Mouse (Mus musculus) left cerebral cortex, postnatal 10 days (tissue): ENCODE results near the gene Agap1. TPM values are rescaled to one million over a fixed set of nuclear protein-coding genes. Genes with fewer than 3 reads are reported as not detected.

Source experiments
- DNase-seq, 2 experiments: peaks; one replicate each; pipeline ENCODE4 v3.0.0; 2021 to 2022; ENCODE audit warnings: low spot score in 2 of 2, mixed read lengths in 1 of 2; ENCODE audit errors: extremely low spot score in 1 of 2
- intact Hi-C: fragments of 180-260 bp; cut with DNase I; formaldehyde crosslinking; loops from one replicate; pipeline ENCODE4 v1.15.1; 2025
- total RNA-seq, 2 experiments: library from RNA; stranded (reverse); gene quantifications; 2 replicates each; pipeline ENCODE4 v1.2.3; 2021

Agap1 gene
- total RNA-seq, 2 experiments from 2014 or later: 300 to 303 TPM

DNA sequence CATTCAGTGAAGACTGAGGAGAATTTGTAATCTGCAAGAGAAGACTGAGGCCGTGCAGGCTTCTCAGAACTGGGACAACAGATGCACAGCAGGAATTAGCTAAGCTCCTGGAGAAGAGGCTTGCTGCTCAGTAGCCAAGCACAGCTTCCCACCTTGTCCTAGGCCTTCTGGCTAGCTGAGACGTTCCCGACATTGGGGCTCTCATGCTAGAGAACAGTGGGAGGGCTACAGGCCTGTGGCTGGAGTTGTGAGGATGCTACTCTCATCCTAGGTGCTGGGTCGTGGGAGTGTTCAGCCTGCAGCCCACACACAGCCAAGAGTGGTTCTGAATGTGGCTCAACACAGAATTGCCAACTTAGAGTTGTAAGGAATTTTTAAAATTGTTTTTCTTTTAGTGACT, 133.5 kb downstream of the Agap1 start:
- intact Hi-C loops: no loop called here
- no peak for DNase-seq

DNA sequence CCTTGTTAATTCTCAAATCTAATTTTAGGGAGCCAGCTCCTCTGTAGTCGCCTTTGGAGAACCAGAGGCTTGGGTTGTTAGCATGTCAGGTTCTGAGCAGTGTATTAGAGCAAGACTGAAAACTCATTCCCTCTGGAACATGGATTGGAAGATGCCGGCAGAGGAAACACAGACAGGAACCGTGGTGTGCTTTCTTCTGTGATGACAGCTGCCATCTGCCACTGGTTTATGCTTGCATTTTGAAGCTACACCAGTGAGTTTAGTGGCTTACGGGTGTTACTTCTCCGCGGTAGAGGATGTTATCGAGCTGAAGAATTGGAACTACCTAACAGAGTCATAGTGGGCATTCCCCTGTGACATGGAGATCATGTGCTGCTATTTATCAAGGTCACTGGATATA, 136.4 kb downstream of the Agap1 start:
- DNase-seq: no peak

DNA sequence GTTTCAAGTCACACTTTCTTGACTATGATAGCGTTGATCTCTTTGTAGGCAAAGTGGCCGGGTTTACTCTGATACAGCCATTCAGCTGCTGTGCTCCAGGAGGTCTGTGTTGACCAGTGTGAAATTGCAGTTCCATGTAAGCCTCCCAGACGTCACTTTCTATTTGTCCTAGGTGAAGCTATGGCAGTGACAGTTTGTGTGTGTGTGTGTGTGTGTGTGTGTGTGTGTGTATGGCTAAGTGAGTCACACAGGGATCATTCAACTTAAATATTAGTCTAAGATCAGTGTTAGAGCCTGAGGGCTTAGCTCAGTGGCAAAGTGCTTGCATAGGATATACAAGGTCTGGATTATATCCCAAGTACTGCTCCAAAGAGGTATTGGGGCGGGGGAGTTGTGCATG, 138.6 kb downstream of the Agap1 start:
- intact Hi-C loops: no loop called here
- DNase-seq: no peak

More for the DNA sequence above, 136.4 kb downstream of the Agap1 start:
- intact Hi-C loops: no loop called here

DNA sequence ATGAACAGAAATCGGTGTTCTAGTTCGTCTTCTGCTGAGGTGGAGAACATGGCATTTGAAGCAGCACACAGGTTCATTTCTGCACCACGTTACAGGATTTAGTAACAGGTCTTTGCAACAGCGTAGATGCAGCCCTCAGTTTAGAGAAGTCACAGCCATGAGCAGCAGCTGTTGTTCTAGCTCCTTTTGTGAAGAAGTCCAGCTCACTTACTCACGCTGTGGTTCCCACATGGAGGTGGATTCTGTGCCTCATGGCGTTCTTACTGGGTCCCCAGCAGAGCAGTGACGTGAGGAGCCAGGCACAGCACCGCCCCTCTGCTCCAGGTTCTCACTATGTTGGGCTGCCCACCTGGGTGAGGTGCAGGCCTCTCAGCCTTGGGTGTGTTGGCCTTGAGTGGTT, 140.4 kb downstream of the Agap1 start:
- intact Hi-C loops: no loop called here

DNA sequence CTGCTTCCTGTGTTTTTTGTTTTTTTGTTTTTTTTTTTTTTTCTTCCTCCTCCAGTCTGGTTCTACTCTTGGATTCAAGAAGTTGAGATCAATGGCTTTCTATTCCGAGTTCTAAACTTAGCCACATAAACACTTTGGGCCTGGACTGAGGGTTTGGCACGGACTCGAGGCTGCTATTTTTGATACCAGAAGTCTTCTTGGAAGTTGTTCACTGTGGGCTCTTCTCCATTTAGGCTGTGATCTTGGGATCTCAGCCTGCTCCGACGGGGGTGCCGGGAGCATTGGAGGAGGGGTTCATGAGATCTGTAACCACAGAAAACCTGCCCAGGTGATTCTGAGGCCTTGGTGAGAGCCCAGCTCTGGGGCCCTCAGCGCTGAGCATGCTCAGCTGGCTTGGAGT, 140.8 kb downstream of the Agap1 start:
- no peak for DNase-seq
- intact Hi-C loops: no loop called here

More for the DNA sequence above, 140.4 kb downstream of the Agap1 start:
- no peak for DNase-seq

GRCm38 (mm10) chr1:89596223-89596622, 141.6 kb downstream of the Agap1 start:
- intact Hi-C loops: no loop called here
- DNase-seq: no peak

DNA sequence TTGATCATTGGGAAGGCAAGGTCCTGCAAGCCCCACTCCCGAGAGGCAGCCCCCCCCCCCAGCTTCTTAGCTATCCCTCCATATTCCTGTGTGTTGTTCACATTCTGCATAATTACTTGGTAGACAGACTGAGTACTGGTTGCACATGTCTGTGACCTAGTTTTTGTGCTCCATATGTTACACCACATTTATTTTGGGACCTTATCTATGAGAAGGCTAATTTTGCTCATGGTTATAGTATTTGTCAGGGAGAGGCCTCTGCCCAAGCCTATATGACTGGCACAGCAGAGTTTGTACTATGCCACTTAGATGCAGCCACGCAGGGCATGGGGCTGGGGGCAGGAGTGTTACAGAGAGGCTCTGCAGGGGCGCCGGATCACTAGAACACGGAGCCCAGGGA, 144.3 kb downstream of the Agap1 start:
- intact Hi-C loops: no loop called here

DNA sequence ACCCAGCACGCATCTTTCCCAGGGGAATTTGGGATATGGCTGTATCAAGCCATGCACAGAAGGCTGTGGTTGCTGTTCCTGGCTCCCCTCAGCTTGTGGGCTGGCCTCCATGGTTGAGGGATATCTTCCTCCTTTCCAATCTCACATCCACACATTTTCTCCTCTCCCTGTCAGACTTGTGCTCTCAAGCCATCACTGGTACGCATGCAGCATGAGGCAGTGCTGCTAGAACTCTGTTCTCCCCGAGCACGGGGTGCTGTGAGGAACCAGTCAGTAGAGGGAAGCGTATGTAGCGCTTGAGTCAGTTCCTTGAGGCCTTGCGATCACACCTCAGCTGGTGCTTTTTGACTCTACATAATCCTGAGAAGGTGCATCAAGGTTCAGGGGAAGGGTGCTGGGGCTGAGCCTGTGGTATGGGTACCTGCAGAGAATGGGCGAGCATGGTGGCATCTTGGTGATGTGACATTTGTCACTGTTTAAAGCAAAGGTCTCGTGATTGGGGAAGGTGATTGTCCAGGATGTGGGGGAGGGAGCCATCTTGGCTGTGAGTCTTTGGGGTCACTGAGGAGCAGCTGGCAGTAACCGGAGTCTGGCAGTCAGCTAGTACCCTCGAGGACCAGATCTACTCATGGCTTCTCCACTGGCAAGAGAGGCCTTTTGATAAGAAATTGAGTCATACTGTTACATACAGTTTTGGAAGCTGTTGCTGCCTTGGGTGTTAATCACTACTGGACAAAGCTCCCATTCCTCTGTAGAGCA, 145.6 kb downstream of the Agap1 start:
- DNase-seq: no peak
- intact Hi-C loops: no loop called here

More for the DNA sequence above, 144.3 kb downstream of the Agap1 start:
- no peak for DNase-seq

DNA sequence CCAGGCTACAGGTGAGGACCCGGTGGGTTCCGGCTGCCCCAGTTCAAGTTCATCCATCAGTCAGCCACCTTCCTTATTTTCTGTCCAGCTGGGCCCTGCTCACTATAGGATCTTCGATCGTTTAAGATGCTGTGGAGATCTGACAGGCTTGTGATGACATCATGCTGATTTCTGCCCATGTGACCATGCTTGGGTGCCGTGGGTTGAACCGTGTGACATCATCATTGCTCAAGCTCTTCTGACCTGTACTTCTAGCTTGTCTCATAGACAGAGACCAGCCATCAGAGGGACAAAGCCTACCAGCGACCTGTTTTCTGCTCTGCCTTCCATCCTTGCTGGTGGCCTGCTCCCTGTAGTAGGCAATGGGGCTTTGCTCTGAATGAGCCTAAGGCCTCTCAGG, 146.7 kb downstream of the Agap1 start:
- DNase-seq: no peak
- intact Hi-C loops: no loop called here

DNA sequence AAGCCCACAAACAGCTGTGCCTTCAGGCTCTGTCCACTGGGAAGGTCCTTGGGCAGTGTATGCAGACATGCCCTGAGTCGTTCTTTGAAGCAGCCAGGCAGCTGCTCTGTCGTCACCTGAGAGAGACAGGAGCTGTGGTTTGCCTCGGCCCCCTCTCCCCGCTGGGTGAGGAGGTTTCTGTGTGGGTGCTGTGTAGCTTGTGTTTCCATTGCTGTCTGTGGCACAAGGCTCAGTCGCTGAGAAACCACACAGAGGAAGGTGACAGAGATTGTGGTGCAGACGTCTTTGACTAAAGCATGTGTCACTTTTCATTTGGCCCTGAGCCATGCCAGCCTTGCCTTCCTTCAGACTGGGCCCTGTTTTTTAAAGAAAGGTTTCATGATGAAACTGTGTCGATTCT, 148.3 kb downstream of the Agap1 start:
- intact Hi-C loops: no loop called here
- DNase-seq: no peak

DNA sequence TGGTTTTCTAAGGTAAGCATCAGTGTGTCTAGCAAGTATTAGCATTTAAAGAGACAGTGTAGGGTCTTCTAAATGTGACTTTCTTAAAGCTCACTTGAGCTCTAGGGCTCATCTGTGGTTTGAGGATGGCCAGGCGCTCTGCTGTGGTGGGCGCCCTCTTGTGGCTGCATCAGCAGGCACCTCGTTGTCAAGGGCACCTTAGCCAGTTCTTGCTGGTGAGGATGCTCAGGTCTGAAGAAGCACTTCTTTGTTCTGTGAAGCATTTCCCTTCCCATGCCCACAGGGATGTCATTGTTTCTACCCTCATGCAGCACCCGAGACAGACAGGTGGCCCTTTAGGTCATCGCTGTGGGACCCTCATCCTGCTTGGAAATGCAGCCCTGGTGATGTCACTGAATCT, 152.0 kb downstream of the Agap1 start:
- peak; percentile 62 to 81 for DNase-seq
- intact Hi-C loops: no loop called here

- intact Hi-C loops: no loop called here
- no peak for DNase-seq
Measured at GRCm38 (mm10) chr1:89608766-89609165, 154.2 kb downstream of the Agap1 start.

DNA sequence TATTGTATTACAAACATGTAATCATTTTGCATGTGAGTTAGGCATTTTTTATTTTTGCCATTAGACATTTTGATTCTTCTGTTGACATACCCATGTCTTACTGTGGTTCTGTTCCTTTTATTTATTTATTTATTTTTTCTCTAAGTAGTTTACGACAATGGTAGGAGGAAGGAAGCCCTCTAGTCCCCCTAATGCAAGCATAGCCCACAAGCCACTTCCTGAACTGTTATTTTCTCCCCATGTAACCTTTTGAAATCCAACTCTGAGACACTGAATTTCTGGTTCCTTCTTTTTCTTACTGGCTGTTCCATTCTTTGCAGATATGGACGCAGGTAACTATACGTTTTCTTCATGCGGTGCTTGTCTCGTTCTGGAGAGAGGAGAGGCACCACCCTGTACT, 155.4 kb downstream of the Agap1 start:
- intact Hi-C loops: no loop called here
- DNase-seq: no peak

DNA sequence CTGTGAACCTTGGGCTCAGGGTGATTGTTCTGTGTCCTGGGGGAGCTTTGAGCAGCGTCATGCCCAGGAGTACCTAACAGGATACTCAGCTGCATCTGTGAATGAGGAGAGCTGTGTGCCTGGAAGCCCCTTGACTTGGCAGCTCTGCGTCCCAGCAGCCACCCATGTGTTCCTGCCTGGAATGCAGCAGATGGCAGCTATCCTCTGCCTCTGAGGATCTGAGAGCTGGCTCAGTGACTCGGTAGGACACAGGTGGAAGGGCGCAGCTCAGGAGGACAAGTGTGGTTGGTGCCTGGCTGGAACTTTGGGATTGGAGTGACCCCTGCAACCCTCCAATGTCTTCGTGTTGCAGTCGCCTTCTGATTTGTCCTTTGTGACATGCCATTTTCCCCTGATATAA, 156.9 kb downstream of the Agap1 start:
- no peak for DNase-seq
- intact Hi-C loops: no loop called here

GRCm38 (mm10) chr1:89613234-89613870, 158.7 kb downstream of the Agap1 start:
- no peak for DNase-seq
- intact Hi-C loops: no loop called here

DNA sequence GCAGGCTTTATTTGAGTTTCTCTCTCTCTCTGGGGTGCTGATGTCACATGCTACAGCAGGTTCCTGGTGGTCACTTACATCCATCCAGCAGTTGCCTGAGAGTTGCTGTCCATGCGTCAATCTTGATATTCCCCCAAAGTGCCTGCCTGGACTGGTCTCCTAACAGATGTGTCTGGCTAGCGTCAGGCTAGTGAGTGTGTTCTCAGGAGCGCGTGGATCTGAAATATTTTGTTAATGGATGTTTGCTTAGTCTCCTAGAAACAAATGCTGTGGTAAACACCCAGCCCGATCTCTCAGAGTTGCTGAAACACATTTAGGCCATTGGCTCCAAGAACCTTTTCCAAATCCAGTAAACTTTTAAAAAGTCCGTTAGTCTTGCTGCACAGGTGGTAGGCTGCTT, 161.9 kb downstream of the Agap1 start:
- intact Hi-C loops: no loop called here
- no peak for DNase-seq

- intact Hi-C loops: no loop called here
- DNase-seq: no peak
Measured at GRCm38 (mm10) chr1:89617336-89617735, 162.7 kb downstream of the Agap1 start.

GRCm38 (mm10) chr1:89619963-89620362, 165.4 kb downstream of the Agap1 start:
- intact Hi-C loops: no loop called here
- no peak for DNase-seq

- no peak for DNase-seq
- intact Hi-C loops: no loop called here
Measured at GRCm38 (mm10) chr1:89621014-89621791, 166.6 kb downstream of the Agap1 start.

GRCm38 (mm10) chr1:89621952-89622351, 167.3 kb downstream of the Agap1 start:
- intact Hi-C loops: no loop called here
- DNase-seq: peak in 1 of 2 experiments; percentile 48
